Mouse (Mus musculus): ENCODE data around the gene Cdkal1. TPM values are rescaled to one million over a fixed set of nuclear protein-coding genes. Genes with fewer than 3 reads are reported as not detected.

Gene Cdkal1
- polyA plus RNA-seq (2014; fragmentation: Nextera tagmentation; extraction: Ambion mirVana), result 29.0 and 30.0 TPM in 2 replicates

- H3K4me1 ChIP-seq (replicated peaks; ENCODE audit: control insufficient read depth, insufficient read depth, low read length), result no peaks in the 10 kb centered on the region
- DNase-seq (ENCODE audit: low spot score), result peak; percentile 85
Measured at GRCm38 (mm10) chr13:29855281-29856031, at the start of gene Cdkal1. Gene Cdkal1 (minus strand): TSS chr13:29855674.

GRCm38 (mm10) chr13:29903341-29903740, 47.9 kb upstream of the Cdkal1 start:
- H3K4me2 ChIP-seq (replicated peaks; ENCODE audit: low read depth, low read length), result no peak overlapping the region
- H3K4me1 ChIP-seq (replicated peaks; ENCODE audit: control insufficient read depth, insufficient read depth, low read length), result no peaks in the 10 kb centered on the region
- no peak for ATAC-seq (ENCODE audit: low FRiP score)
- H3K27ac ChIP-seq (ENCODE audit: low read depth, low read length), result no peak overlapping the region
- H3K4me3 ChIP-seq (ENCODE audit: low read depth, low read length), result no peak overlapping the region
- DNase-seq (ENCODE audit: low spot score), result no peak
- no peak overlapping the region for H3K9ac ChIP-seq (ENCODE audit: low read depth, low read length)
- WGBS, result 100% methylated on average over 1 of the region's 1 CpGs
- peaks cover 11% of the 10 kb centered on the region; the same call in 1 of the 2 replicates for H3K36me3 ChIP-seq (ENCODE audit: control insufficient read depth, insufficient read depth, low read length)
- peaks cover 3% of the 10 kb centered on the region for H3K9me3 ChIP-seq (ENCODE audit: control insufficient read depth, low read length)
- no peaks in the 10 kb centered on the region for H3K27me3 ChIP-seq (ENCODE audit: control insufficient read depth, insufficient read depth, low read length)

More at GRCm38 (mm10) chr13:29855281-29856031, at the start of gene Cdkal1:
- under 1% methylated on average over 33 of the region's 33 CpGs for WGBS
- Histone ChIP-seq H3K27ac (ENCODE audit: low read depth, low read length) (peak within 1 kb of the TSS; percentile 74), H3K9ac (ENCODE audit: low read depth, low read length) (peak within 1 kb of the TSS; percentile 79), H3K27me3 (ENCODE audit: control insufficient read depth, insufficient read depth, low read length) (no peaks in the 10 kb centered on the region), H3K4me3 (ENCODE audit: low read depth, low read length) (peak within 1 kb of the TSS; percentile 87), H3K4me2 (replicated peaks; ENCODE audit: low read depth, low read length) (peak within 1 kb of the TSS; percentile 42), H3K9me3 (ENCODE audit: control insufficient read depth, low read length) (no peaks in the 10 kb centered on the region), H3K36me3 (ENCODE audit: control insufficient read depth, insufficient read depth, low read length) (no peaks in the 10 kb centered on the region)
- peak; percentile 93 for ATAC-seq (ENCODE audit: low FRiP score)

- no peak overlapping the region for H3K4me3 ChIP-seq (ENCODE audit: low read depth, low read length)
- H3K4me2 ChIP-seq (replicated peaks; ENCODE audit: low read depth, low read length), result no peak overlapping the region
- ATAC-seq (ENCODE audit: low FRiP score) (no peak), DNase-seq (ENCODE audit: low spot score) (no peak)
- no peaks in the 10 kb centered on the region for H3K27me3 ChIP-seq (ENCODE audit: control insufficient read depth, insufficient read depth, low read length)
- H3K4me1 ChIP-seq (replicated peaks; ENCODE audit: control insufficient read depth, insufficient read depth, low read length), result no peaks in the 10 kb centered on the region
- peaks cover 3% of the 10 kb centered on the region for H3K9me3 ChIP-seq (ENCODE audit: control insufficient read depth, low read length)
- H3K36me3 ChIP-seq (ENCODE audit: control insufficient read depth, insufficient read depth, low read length), result peaks cover 7% of the 10 kb centered on the region; the same call in 1 of the 2 replicates
- H3K9ac ChIP-seq (ENCODE audit: low read depth, low read length), result no peak overlapping the region
- 90% methylated on average over 1 of the region's 1 CpGs for WGBS
- H3K27ac ChIP-seq (ENCODE audit: low read depth, low read length), result no peak overlapping the region
Measured at GRCm38 (mm10) chr13:29902676-29903075, 47.2 kb upstream of the Cdkal1 start.

GRCm38 (mm10) chr13:29901641-29902040, 46.2 kb upstream of the Cdkal1 start:
- Histone ChIP-seq H3K4me1 (replicated peaks; ENCODE audit: control insufficient read depth, insufficient read depth, low read length) (no peaks in the 10 kb centered on the region), H3K4me2 (replicated peaks; ENCODE audit: low read depth, low read length) (no peak overlapping the region), H3K27me3 (ENCODE audit: control insufficient read depth, insufficient read depth, low read length) (no peaks in the 10 kb centered on the region), H3K36me3 (ENCODE audit: control insufficient read depth, insufficient read depth, low read length) (peaks cover 2% of the 10 kb centered on the region; the same call in 1 of the 2 replicates), H3K4me3 (ENCODE audit: low read depth, low read length) (no peak overlapping the region), H3K9ac (ENCODE audit: low read depth, low read length) (no peak overlapping the region), H3K27ac (ENCODE audit: low read depth, low read length) (no peak overlapping the region), H3K9me3 (ENCODE audit: control insufficient read depth, low read length) (peaks cover 3% of the 10 kb centered on the region)
- 78% methylated on average over 4 of the region's 4 CpGs for WGBS
- DNase-seq (ENCODE audit: low spot score) (no peak), ATAC-seq (ENCODE audit: low FRiP score) (no peak)

GRCm38 (mm10) chr13:29866780-29867179, 11.3 kb upstream of the Cdkal1 start:
- Histone ChIP-seq H3K4me1 (replicated peaks; ENCODE audit: control insufficient read depth, insufficient read depth, low read length) (no peaks in the 10 kb centered on the region), H3K27me3 (ENCODE audit: control insufficient read depth, insufficient read depth, low read length) (no peaks in the 10 kb centered on the region), H3K36me3 (ENCODE audit: control insufficient read depth, insufficient read depth, low read length) (no peaks in the 10 kb centered on the region), H3K4me2 (replicated peaks; ENCODE audit: low read depth, low read length) (no peak overlapping the region), H3K4me3 (ENCODE audit: low read depth, low read length) (no peak overlapping the region), H3K9me3 (ENCODE audit: control insufficient read depth, low read length) (no peaks in the 10 kb centered on the region), H3K9ac (ENCODE audit: low read depth, low read length) (no peak overlapping the region), H3K27ac (ENCODE audit: low read depth, low read length) (no peak overlapping the region)
- WGBS, result 95% methylated on average over 3 of the region's 3 CpGs
- ATAC-seq (ENCODE audit: low FRiP score) (no peak), DNase-seq (ENCODE audit: low spot score) (no peak)

- Histone ChIP-seq H3K9ac (ENCODE audit: low read depth, low read length) (no peak overlapping the region), H3K9me3 (ENCODE audit: control insufficient read depth, low read length) (no peaks in the 10 kb centered on the region), H3K27me3 (ENCODE audit: control insufficient read depth, insufficient read depth, low read length) (no peaks in the 10 kb centered on the region), H3K27ac (ENCODE audit: low read depth, low read length) (no peak overlapping the region), H3K36me3 (ENCODE audit: control insufficient read depth, insufficient read depth, low read length) (no peaks in the 10 kb centered on the region), H3K4me1 (replicated peaks; ENCODE audit: control insufficient read depth, insufficient read depth, low read length) (no peaks in the 10 kb centered on the region), H3K4me2 (replicated peaks; ENCODE audit: low read depth, low read length) (no peak overlapping the region), H3K4me3 (ENCODE audit: low read depth, low read length) (no peak overlapping the region)
- no peak for DNase-seq (ENCODE audit: low spot score)
- WGBS, result 62% methylated on average over 6 of the region's 6 CpGs
- no peak for ATAC-seq (ENCODE audit: low FRiP score)
Measured at GRCm38 (mm10) chr13:29864331-29864730, 8.9 kb upstream of the Cdkal1 start.

GRCm38 (mm10) chr13:29860087-29860486, 4.6 kb upstream of the Cdkal1 start:
- ATAC-seq (ENCODE audit: low FRiP score), result no peak
- 75% methylated on average over 2 of the region's 2 CpGs for WGBS
- DNase-seq (ENCODE audit: low spot score), result no peak

GRCm38 (mm10) chr13:29857436-29857835, 2.0 kb upstream of the Cdkal1 start:
- no peak overlapping the region for H3K4me3 ChIP-seq (ENCODE audit: low read depth, low read length)

More at GRCm38 (mm10) chr13:29860087-29860486, 4.6 kb upstream of the Cdkal1 start:
- H3K4me3 ChIP-seq (ENCODE audit: low read depth, low read length), result no peak overlapping the region
- H3K27me3 ChIP-seq (ENCODE audit: control insufficient read depth, insufficient read depth, low read length), result no peaks in the 10 kb centered on the region
- H3K4me1 ChIP-seq (replicated peaks; ENCODE audit: control insufficient read depth, insufficient read depth, low read length), result no peaks in the 10 kb centered on the region
- H3K9ac ChIP-seq (ENCODE audit: low read depth, low read length), result no peak overlapping the region
- no peaks in the 10 kb centered on the region for H3K9me3 ChIP-seq (ENCODE audit: control insufficient read depth, low read length)
- H3K27ac ChIP-seq (ENCODE audit: low read depth, low read length), result no peak overlapping the region
- H3K36me3 ChIP-seq (ENCODE audit: control insufficient read depth, insufficient read depth, low read length), result no peaks in the 10 kb centered on the region
- no peak overlapping the region for H3K4me2 ChIP-seq (replicated peaks; ENCODE audit: low read depth, low read length)

GRCm38 (mm10) chr13:29854876-29855275, 598 bp downstream of the Cdkal1 start:
- no peaks in the 10 kb centered on the region for H3K27me3 ChIP-seq (ENCODE audit: control insufficient read depth, insufficient read depth, low read length)
- whole genome bisulfite sequencing, result 2% methylated on average over 5 of the region's 5 CpGs
- H3K36me3 ChIP-seq (ENCODE audit: control insufficient read depth, insufficient read depth, low read length), result no peaks in the 10 kb centered on the region
- peak overlapping the region; percentile 42 for H3K4me2 ChIP-seq (replicated peaks; ENCODE audit: low read depth, low read length)
- no peaks in the 10 kb centered on the region for H3K4me1 ChIP-seq (replicated peaks; ENCODE audit: control insufficient read depth, insufficient read depth, low read length)
- H3K27ac ChIP-seq (ENCODE audit: low read depth, low read length), result peak overlapping the region; percentile 74; the same call in 1 of the 2 replicates
- H3K9me3 ChIP-seq (ENCODE audit: control insufficient read depth, low read length), result no peaks in the 10 kb centered on the region
- peak overlapping the region; percentile 79 for H3K9ac ChIP-seq (ENCODE audit: low read depth, low read length)
- DNase-seq (ENCODE audit: low spot score), result no peak
- peak overlapping the region; percentile 87 for H3K4me3 ChIP-seq (ENCODE audit: low read depth, low read length)
- ATAC-seq (ENCODE audit: low FRiP score), result no peak

More at GRCm38 (mm10) chr13:29857436-29857835, 2.0 kb upstream of the Cdkal1 start:
- DNase-seq (ENCODE audit: low spot score) (peak; percentile 40), ATAC-seq (ENCODE audit: low FRiP score) (no peak; the same call in 1 of the 2 replicates)
- Histone ChIP-seq H3K9ac (ENCODE audit: low read depth, low read length) (no peak overlapping the region), H3K27ac (ENCODE audit: low read depth, low read length) (no peak overlapping the region), H3K36me3 (ENCODE audit: control insufficient read depth, insufficient read depth, low read length) (no peaks in the 10 kb centered on the region), H3K4me1 (replicated peaks; ENCODE audit: control insufficient read depth, insufficient read depth, low read length) (no peaks in the 10 kb centered on the region), H3K9me3 (ENCODE audit: control insufficient read depth, low read length) (no peaks in the 10 kb centered on the region), H3K4me2 (replicated peaks; ENCODE audit: low read depth, low read length) (no peak overlapping the region), H3K27me3 (ENCODE audit: control insufficient read depth, insufficient read depth, low read length) (no peaks in the 10 kb centered on the region)
- 26% methylated on average over 4 of the region's 4 CpGs for WGBS

Data from hindbrain, embryonic 11.5 days (tissue).